Mouse (Mus musculus) embryonic fibroblast, embryonic 13.5 days (primary cell): Measurements from ENCODE around the gene Gm11992. TPM values are rescaled to one million over a fixed set of nuclear protein-coding genes. Genes with fewer than 3 reads are reported as not detected.

Source experiments
- H3K27ac ChIP-seq: 2 replicates; pipeline ENCODE4 v1.5.1; 2012; ENCODE audit warnings: low read length, control low read depth, inconsistent platforms; ENCODE audit not compliant: insufficient read depth
- H3K4me1 ChIP-seq: 2 replicates; pipeline ENCODE4 v1.6.1; 2011; ENCODE audit warnings: low read length; ENCODE audit not compliant: control insufficient read depth, insufficient read depth
- H3K4me3 ChIP-seq: 2 replicates; pipeline ENCODE4 v1.5.1; 2011; ENCODE audit warnings: mild to moderate bottlenecking, control low read depth, low read length; ENCODE audit not compliant: insufficient read depth
- CTCF ChIP-seq: IDR thresholded peaks from 2 replicates; pipeline ENCODE4 v1.5.1; 2011; ENCODE audit warnings: mild to moderate bottlenecking, control low read depth, low read length, moderate library complexity, borderline replicate concordance; ENCODE audit not compliant: insufficient read depth
- POLR2A ChIP-seq: IDR thresholded peaks from 2 replicates; pipeline ENCODE4 v1.6.1; 2011; ENCODE audit warnings: low read depth, mild to moderate bottlenecking, control low read depth, low read length, moderate library complexity
- polyA plus RNA-seq: library from polyadenylated mRNA; stranded (reverse); fragments of >200 nt; gene quantifications from 2 replicates; pipeline ENCODE4 v1.2.4, GENCODE M21; 2011; ENCODE audit warnings: low read depth; ENCODE audit not compliant: missing spikeins, insufficient read length

Gene Gm11992
- polyA plus RNA-seq, 1 experiment: not detected

DNA sequence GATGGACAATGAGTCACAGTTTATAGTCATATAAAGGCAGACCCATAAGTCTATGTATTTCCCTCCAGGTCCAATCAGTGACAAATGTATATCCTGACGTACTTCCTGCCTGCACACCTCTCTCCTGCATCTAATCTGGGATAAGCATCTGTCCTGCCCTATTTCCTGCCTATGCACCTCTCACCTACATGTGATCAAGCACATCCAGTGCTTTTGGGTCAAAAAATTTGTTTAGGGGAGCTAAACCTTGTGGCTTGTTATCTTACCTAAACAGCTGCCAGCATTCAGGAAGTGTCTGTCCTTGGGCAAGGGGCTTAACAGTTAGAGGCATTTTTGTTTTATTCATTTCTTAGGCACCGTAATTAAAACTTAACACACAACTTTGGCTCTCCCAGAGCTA lies 64.8 kb downstream of the Gm11992 start:
- H3K4me3 ChIP-seq: no peak overlapping the region
- H3K27ac ChIP-seq: no peak overlapping the region
- TF ChIP-seq POLR2A (no peak), CTCF (no peak)
- H3K4me1 ChIP-seq: no peaks in the 10 kb centered on the region; the same call in 1 of the 2 replicates

DNA sequence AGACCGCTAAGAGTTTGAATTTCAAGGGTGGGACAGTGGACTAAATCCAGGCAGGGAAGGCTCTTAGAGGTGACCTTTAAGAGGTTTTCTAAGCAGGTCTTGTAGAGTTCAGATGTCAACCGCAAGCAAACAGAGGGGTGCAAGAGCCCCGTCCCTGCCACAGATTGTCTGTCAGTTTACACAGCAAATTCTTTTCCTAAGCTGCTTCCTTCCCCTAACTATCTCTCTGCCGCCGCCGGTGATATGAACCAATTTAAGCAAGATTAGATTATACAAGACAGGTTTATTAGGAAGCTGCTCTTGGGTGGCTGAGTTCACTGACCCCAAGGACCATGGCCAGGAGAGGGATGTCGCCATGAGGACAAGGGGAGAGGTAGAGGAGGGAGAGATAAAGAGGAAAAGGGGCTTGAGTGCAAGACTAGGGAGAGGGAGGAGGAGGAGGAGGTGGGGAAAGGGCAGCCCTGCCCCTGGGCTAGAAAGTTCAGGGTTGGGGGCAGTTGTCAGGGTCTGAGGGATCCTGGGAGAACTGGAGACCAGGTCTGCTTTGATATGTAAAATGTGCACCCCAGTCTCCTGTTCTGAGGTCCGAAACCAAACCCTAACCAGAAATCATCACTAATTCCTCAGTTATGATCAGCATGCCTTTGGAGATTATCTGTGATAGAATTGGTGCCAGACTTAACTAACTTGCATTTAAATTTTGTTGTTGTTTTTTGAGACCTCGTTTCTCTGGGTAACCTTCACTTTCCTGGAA lies 67.2 kb downstream of the Gm11992 start:
- no peak overlapping the region; the same call in 1 of the 2 replicates for H3K4me3 ChIP-seq
- H3K4me1 ChIP-seq: peaks cover 2% of the 10 kb centered on the region; the same call in 1 of the 2 replicates
- no peak overlapping the region for H3K27ac ChIP-seq
- no peak for TF ChIP-seq POLR2A
- no peak for TF ChIP-seq CTCF

DNA sequence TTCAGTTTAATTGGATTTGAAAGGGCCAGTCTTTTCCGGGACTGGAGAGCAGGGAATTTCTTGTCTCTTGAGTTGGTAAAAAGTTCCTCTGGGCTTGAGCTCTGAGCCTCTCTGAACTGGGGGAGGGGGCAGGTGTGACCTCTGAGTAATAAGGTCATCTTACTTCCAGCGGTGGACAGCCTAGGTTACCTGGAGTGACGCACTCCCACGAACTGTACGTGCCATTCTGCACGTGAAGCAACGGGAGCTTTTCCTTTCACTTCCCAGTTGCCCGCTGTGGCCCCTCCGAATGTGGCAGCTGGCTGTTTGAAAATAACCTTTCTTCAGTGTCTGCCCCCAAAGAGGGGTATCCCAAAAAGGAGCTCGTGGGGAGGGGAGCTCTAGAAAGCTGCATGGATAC lies 67.7 kb downstream of the Gm11992 start:
- Histone ChIP-seq H3K27ac (no peak overlapping the region), H3K4me3 (peak overlapping the region; percentile 30), H3K4me1 (peaks cover 2% of the 10 kb centered on the region; the same call in 1 of the 2 replicates)
- TF ChIP-seq CTCF (no peak), POLR2A (no peak)

DNA sequence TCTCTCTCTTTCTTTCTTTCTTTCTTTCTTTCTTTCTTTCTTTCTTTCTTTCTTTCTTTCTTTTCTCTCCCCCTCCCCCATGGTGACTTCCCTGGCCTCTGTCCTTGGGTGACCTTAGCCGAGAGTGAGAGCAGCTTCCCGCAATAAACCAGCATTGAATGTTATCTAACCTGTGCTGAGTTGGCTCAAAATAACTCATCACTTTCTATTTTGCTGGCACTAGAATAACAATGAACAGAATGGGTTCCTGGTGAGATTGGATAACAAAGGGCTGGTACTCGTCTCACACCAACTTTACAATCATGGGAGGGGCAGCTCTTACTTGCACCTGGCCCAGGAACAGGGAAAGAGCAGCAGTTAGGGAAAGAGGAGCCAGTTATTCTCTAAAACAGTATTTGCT lies 68.5 kb downstream of the Gm11992 start:
- Histone ChIP-seq H3K4me3 (no peak overlapping the region), H3K27ac (no peak overlapping the region), H3K4me1 (peaks cover 2% of the 10 kb centered on the region; the same call in 1 of the 2 replicates)
- TF ChIP-seq POLR2A (no peak), CTCF (no peak)

DNA sequence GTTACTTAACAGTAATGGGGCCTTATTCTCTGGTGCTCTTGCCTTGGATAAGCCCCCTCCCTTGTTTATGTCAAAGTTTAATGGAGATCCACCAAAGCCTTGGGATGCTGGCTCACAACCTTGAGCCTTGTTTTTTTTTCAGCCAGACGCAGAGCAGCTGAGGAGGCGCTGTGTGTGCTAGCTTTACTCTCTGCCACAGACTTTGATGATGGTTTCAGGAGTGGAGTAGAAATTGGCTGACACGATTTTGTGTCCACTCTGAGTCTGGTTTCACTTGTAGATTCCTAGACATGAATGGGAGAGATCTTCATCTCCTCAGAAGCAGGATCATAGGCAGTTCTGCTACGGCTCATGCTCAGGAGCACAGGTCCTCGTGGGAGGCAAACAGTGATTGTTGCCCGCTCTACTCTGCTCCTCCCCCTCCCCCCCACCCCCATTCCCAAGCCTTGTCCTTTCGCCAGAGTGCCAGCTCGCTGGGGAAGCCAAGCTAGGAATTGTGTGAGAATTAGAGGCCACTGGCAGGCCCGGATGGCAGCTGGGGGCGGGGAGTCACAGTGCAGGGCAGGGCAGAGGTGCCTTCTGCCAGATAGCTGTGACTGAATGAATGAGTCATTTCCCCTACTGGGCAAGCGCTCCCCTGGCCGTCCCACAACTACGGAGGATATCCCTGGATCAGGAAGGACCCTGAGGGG lies 69.1 kb downstream of the Gm11992 start:
- peak overlapping the region; percentile 44 for H3K4me3 ChIP-seq
- no peak overlapping the region for H3K27ac ChIP-seq
- H3K4me1 ChIP-seq: peaks cover 2% of the 10 kb centered on the region; the same call in 1 of the 2 replicates
- TF ChIP-seq POLR2A (no peak), CTCF (no peak)

DNA sequence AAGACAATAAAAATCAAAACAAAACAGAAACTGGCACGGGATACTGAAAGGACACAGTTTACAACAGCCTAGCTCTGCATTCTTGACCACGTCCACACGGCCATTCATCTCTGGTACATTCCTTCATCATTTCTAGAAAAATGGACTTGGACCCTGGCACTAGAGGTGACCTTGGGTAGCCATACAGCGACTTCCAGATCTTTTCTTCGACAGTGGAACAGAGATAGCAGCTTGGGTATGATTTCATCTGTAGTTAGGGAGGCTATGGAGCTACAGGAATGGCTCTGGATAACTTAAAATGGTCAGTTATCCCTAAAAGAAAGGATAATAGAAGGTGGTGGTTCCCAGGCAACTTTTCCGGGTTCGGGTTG lies 69.6 kb downstream of the Gm11992 start, which contains the start of gene Upp1:
Upp1 (plus strand) TSS at position 54 of the 371 bp plus-strand sequence.
- H3K27ac ChIP-seq: no peak within 1 kb of the TSS
- TF ChIP-seq CTCF (no peak), POLR2A (no peak)
- H3K4me1 ChIP-seq: peaks cover 2% of the 10 kb centered on the region; the same call in 1 of the 2 replicates
- H3K4me3 ChIP-seq: peak within 1 kb of the TSS; percentile 44

DNA sequence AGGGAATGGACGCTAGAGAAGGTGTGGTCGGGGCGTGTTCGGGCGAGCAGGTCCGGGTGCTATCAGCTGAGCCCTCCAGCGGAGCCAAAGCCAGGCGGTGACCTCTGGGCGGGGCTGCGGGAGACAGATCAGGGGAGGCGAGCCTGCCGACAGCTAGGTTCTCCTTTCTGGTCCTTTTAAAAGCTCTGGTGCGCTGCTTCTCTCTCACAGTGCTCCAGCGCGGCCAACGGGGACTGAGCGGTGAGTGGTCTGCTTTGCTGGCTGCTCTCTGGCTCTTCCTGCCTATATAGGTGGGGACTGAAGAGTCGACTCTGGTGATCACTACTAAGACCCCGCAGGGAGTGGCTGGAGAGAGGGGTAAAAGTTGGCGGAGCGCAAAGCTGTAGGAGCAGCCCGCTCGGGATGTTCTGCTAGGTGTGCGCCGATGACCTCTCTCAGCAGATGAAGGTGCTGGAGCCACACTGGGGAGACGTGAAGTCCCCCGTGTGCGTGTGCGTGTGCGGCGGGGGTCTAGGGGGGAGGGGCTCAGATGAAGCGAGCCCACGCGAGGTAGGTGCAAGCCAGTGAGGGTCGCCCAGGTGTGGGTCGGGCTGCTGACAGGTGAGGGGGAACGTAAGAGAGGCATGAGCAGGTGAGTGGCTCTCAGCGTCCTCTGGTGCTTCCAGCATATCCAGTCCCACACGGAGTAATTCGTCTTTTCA lies 70.2 kb downstream of the Gm11992 start:
- TF ChIP-seq CTCF (no peak), POLR2A (no peak)
- no peak overlapping the region for H3K27ac ChIP-seq

More for the DNA sequence above, 70.2 kb downstream of the Gm11992 start:
- Histone ChIP-seq H3K4me1 (peaks cover 2% of the 10 kb centered on the region; the same call in 1 of the 2 replicates), H3K4me3 (peak overlapping the region; percentile 44)

Other genes with a start within 250 kb of the Gm11992 start
- not detected in 2 replicates for gene Pkd1l1, start 75.3 kb upstream of the Gm11992 start, polyA plus RNA-seq
- 8.8 and 15.4 TPM in 2 replicates for gene Hus1, start 37.4 kb upstream of the Gm11992 start, polyA plus RNA-seq
- not detected in 2 replicates for gene Sun3, start 397 bp downstream of the Gm11992 start, polyA plus RNA-seq
- 0.84 and 1.1 TPM in 2 replicates for gene Upp1, start 69.5 kb downstream of the Gm11992 start, polyA plus RNA-seq
- gene Abca13, start 143.3 kb downstream of the Gm11992 start, polyA plus RNA-seq: not detected in 2 replicates